Mouse (Mus musculus) limb, embryonic 11.5 days (tissue): Measurements from ENCODE around the gene Fgfr2. TPM values are rescaled to one million over a fixed set of nuclear protein-coding genes. Genes with fewer than 3 reads are reported as not detected.

Source experiments
- ATAC-seq: fragments of 200-750 bp; cut with Nextera tagmentation; 2 replicates; pipeline ENCODE4 v1.8.0; 2017; ENCODE audit warnings: low read depth; ENCODE audit not compliant: insufficient number of reproducible peaks, low FRiP score, low TSS enrichment
- DNase-seq: peaks from one replicate; pipeline ENCODE4 v3.0.0-alpha.2; 2015; ENCODE audit warnings: low spot score
- H3K27ac ChIP-seq: fragments of 300-500 bp; sonication (generic); replicated peaks from 2 replicates; pipeline ENCODE4 v1.5.1; 2014; ENCODE audit warnings: low read depth, mild to moderate bottlenecking, low read length
- H3K27me3 ChIP-seq: fragments of 300-500 bp; sonication (generic); 2 replicates; pipeline ENCODE4 v1.6.1; 2014; ENCODE audit warnings: mild to moderate bottlenecking, low read length, mixed read lengths; ENCODE audit not compliant: control insufficient read depth, insufficient read depth
- H3K36me3 ChIP-seq: fragments of 300-500 bp; sonication (generic); 2 replicates; pipeline ENCODE4 v1.6.1; 2014; ENCODE audit warnings: mild to moderate bottlenecking, low read length, moderate library complexity, mixed read lengths; ENCODE audit not compliant: control insufficient read depth, insufficient read depth
- H3K4me1 ChIP-seq: fragments of 300-500 bp; sonication (generic); 2 replicates; pipeline ENCODE4 v1.6.1; 2014; ENCODE audit warnings: low read length, mixed read lengths; ENCODE audit not compliant: control insufficient read depth, insufficient read depth
- H3K4me2 ChIP-seq: fragments of 300-500 bp; sonication (generic); 2 replicates; pipeline ENCODE4 v1.6.1; 2014; ENCODE audit warnings: low read depth, mild to moderate bottlenecking, moderate library complexity; ENCODE audit not compliant: severe bottlenecking
- H3K4me3 ChIP-seq: fragments of 300-500 bp; sonication (generic); 2 replicates; pipeline ENCODE4 v1.5.1; 2014; ENCODE audit warnings: low read depth, low read length
- H3K9ac ChIP-seq: fragments of 300-500 bp; sonication (generic); 2 replicates; pipeline ENCODE4 v1.6.1; 2014; ENCODE audit warnings: mild to moderate bottlenecking, low read length
- H3K9me3 ChIP-seq: fragments of 300-500 bp; sonication (generic); 2 replicates; pipeline ENCODE4 v1.6.1; 2016; ENCODE audit warnings: low read length; ENCODE audit not compliant: control insufficient read depth
- WGBS: fragments of 180-500 bp; shearing (Covaris S2); extraction: QIAGEN DNeasy Blood & Tissue Kit; methylation state at CpG from one replicate; pipeline ENCODE4 v1.1.7; 2014; 5-methylcytosine and 5-hydroxymethylcytosine counted together
- polyA plus RNA-seq: library from polyadenylated mRNA; unstranded; fragments of >200 nt; fragmentation: Nextera tagmentation; extraction: Ambion mirVana; gene quantifications from 2 replicates; pipeline ENCODE4 v1.2.1, GENCODE M21; 2014

Gene Fgfr2
- polyA plus RNA-seq, 1 experiment from 2014 or later, result 60.1 TPM

DNA sequence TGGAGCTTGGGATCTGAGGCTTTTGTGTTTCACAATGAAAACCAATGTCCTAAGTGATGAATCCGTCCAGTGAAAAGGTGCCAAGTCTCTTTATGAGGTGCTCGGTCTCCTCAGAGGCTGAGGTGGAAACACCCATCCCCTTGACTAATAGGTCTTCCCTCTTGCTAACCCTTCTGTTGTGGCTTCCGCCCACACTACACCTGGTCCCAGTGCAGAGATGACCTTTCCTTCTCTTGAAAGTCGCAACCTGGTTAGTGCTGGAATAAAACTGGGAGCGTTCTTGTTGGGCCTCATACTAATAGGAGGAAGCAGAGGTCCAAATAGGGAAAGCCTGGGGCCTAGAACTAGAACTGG is 2490.8 kb downstream of the Fgfr2 start:
- no peak overlapping the region for H3K4me3 ChIP-seq
- WGBS, result 93% methylated on average over 5 of the region's 5 CpGs
- H3K27ac ChIP-seq, result no peak overlapping the region
- H3K27me3 ChIP-seq, result no peaks in the 10 kb centered on the region
- H3K36me3 ChIP-seq, result no peaks in the 10 kb centered on the region
- no peak for DNase-seq
- no peaks in the 10 kb centered on the region for H3K9me3 ChIP-seq
- H3K4me1 ChIP-seq, result no peaks in the 10 kb centered on the region
- ATAC-seq, result no peak
- H3K9ac ChIP-seq, result no peak overlapping the region
- H3K4me2 ChIP-seq, result no peak overlapping the region

- Histone ChIP-seq H3K4me3 (no peak overlapping the region), H3K27ac (no peak overlapping the region), H3K9me3 (no peaks in the 10 kb centered on the region), H3K4me1 (no peaks in the 10 kb centered on the region), H3K9ac (no peak overlapping the region), H3K36me3 (no peaks in the 10 kb centered on the region), H3K4me2 (no peak overlapping the region), H3K27me3 (no peaks in the 10 kb centered on the region)
- WGBS, result 80% methylated on average over 22 of the region's 22 CpGs
- ATAC-seq (no peak), DNase-seq (no peak)
Observed at GRCm38 (mm10) chr7:130631553-130632378, 2491.4 kb downstream of the Fgfr2 start.

- H3K9me3 ChIP-seq, result no peaks in the 10 kb centered on the region
- H3K4me3 ChIP-seq, result no peak overlapping the region
- no peak overlapping the region for H3K27ac ChIP-seq
- H3K4me1 ChIP-seq, result no peaks in the 10 kb centered on the region
- H3K27me3 ChIP-seq, result no peaks in the 10 kb centered on the region
- 91% methylated on average over 3 of the region's 3 CpGs for WGBS
- no peaks in the 10 kb centered on the region for H3K36me3 ChIP-seq
- no peak overlapping the region for H3K4me2 ChIP-seq
- no peak for ATAC-seq
- no peak overlapping the region for H3K9ac ChIP-seq
- no peak for DNase-seq
Observed at GRCm38 (mm10) chr7:130630956-130631355, 2492.2 kb downstream of the Fgfr2 start.

DNA sequence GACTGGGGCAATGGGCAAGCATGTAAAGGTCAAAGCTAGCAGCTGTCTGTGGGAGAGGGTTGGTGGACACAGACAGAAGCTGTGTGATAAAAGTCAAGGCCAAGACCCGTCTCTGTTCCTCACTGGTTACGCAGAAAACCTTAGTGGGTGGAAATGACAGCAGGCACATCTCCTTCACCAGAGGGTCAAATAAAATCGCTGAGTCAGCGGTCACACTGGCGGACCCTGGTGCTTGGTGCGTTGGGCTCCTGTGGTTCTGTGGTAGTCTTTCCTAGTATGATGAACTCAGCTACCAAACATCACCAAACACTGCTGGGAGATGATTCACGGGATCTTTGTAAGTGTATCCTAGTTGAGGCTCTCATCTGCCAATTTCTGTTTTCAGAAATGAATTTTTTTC is 2493.2 kb downstream of the Fgfr2 start:
- no peak overlapping the region for H3K4me3 ChIP-seq
- ATAC-seq, result no peak
- H3K9me3 ChIP-seq, result no peaks in the 10 kb centered on the region
- no peak for DNase-seq
- 93% methylated on average over 7 of the region's 7 CpGs for WGBS
- no peaks in the 10 kb centered on the region for H3K36me3 ChIP-seq
- no peak overlapping the region for H3K27ac ChIP-seq
- no peaks in the 10 kb centered on the region for H3K27me3 ChIP-seq
- no peak overlapping the region for H3K4me2 ChIP-seq
- no peak overlapping the region for H3K9ac ChIP-seq
- H3K4me1 ChIP-seq, result no peaks in the 10 kb centered on the region

GRCm38 (mm10) chr7:130628601-130629000 is 2494.5 kb downstream of the Fgfr2 start:
- no peak for ATAC-seq
- no peak overlapping the region for H3K9ac ChIP-seq
- no peaks in the 10 kb centered on the region for H3K4me1 ChIP-seq
- no peaks in the 10 kb centered on the region for H3K9me3 ChIP-seq
- no peak overlapping the region for H3K4me2 ChIP-seq
- DNase-seq, result no peak
- no peaks in the 10 kb centered on the region for H3K36me3 ChIP-seq
- H3K4me3 ChIP-seq, result no peak overlapping the region
- WGBS, result 48% methylated on average over 1 of the region's 1 CpGs
- H3K27me3 ChIP-seq, result no peaks in the 10 kb centered on the region
- H3K27ac ChIP-seq, result no peak overlapping the region

DNA sequence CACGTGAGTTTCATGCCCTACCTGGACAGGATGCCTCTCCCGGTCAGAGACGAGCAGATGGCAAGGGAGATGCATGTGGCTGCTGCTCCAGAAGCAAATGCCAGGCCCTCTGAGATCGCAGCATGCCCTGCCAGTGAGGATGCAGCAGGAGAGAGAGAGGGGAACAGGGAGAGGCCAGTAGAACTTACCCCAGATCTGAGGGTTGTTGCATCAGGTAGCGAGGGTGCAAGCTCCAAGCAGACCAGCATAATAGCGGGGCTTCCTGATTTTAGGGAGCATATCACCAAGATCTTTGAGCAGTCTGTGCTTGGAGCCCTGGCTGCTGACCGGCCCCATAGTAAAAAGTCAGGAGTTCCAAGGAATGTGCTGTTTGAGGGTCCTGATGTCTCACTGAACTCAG is 2497.8 kb downstream of the Fgfr2 start:
- Histone ChIP-seq H3K4me2 (no peak overlapping the region), H3K4me1 (no peaks in the 10 kb centered on the region), H3K4me3 (no peak overlapping the region), H3K9ac (no peak overlapping the region), H3K27me3 (no peaks in the 10 kb centered on the region), H3K9me3 (no peaks in the 10 kb centered on the region), H3K36me3 (no peaks in the 10 kb centered on the region), H3K27ac (no peak overlapping the region)
- WGBS, result 80% methylated on average over 7 of the region's 7 CpGs
- no peak for DNase-seq
- no peak for ATAC-seq

DNA sequence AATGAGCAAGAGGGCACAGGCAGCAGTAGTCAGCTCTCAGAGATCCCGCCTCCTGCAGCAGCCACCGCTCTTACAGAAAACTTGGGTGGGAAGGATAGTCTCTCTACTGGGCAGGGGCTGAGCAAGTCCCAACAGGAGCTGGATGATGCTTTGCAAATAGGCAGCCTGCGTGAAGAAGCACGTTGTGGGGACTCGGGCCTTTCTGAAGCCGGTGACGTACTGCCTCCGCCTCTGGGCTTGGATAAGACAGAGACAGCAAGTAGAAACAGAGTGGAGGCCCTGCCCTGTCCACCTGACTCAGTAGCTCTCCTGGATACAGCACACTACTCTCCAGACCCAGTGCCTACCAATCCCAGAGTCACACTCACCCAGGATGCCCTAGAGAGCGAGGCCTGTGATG is 2498.9 kb downstream of the Fgfr2 start:
- no peaks in the 10 kb centered on the region for H3K9me3 ChIP-seq
- H3K4me2 ChIP-seq, result no peak overlapping the region
- ATAC-seq (no peak), DNase-seq (no peak)
- H3K9ac ChIP-seq, result no peak overlapping the region
- H3K36me3 ChIP-seq, result no peaks in the 10 kb centered on the region
- WGBS, result 83% methylated on average over 9 of the region's 9 CpGs
- H3K4me3 ChIP-seq, result no peak overlapping the region
- H3K27me3 ChIP-seq, result no peaks in the 10 kb centered on the region
- H3K4me1 ChIP-seq, result no peaks in the 10 kb centered on the region
- H3K27ac ChIP-seq, result no peak overlapping the region

GRCm38 (mm10) chr7:130622359-130622758 is 2500.8 kb downstream of the Fgfr2 start:
- no peak overlapping the region for H3K4me3 ChIP-seq
- no peaks in the 10 kb centered on the region for H3K27me3 ChIP-seq
- H3K9me3 ChIP-seq, result no peaks in the 10 kb centered on the region
- H3K36me3 ChIP-seq, result no peaks in the 10 kb centered on the region
- no peak overlapping the region for H3K9ac ChIP-seq
- no peak overlapping the region for H3K4me2 ChIP-seq
- 89% methylated on average over 4 of the region's 4 CpGs for WGBS
- DNase-seq, result no peak
- H3K27ac ChIP-seq, result no peak overlapping the region
- no peak for ATAC-seq
- no peaks in the 10 kb centered on the region for H3K4me1 ChIP-seq

DNA sequence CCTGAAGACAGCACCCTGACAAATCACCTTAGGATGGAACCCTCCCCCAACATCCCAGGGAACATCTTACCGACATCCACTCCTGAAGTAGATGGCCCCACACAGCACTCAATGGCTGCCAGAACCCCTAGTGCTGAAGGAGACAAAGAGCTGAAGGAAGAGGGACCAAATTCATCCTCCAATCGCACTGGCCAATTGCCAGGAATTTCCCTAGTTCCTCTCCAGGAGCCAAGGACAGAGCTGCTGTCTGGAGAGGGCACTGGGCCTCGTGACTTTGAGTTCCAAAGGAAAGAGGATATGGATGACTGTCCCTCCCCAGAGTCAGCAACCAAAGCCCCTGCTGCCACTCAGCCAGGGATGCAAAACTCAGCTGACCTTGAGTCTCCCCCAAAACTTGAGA is 2501.2 kb downstream of the Fgfr2 start:
- H3K4me1 ChIP-seq, result no peaks in the 10 kb centered on the region
- H3K27me3 ChIP-seq, result no peaks in the 10 kb centered on the region
- H3K9ac ChIP-seq, result no peak overlapping the region
- DNase-seq, result no peak
- no peaks in the 10 kb centered on the region for H3K9me3 ChIP-seq
- 56% methylated on average over 3 of the region's 3 CpGs for WGBS
- no peak for ATAC-seq
- H3K4me3 ChIP-seq, result no peak overlapping the region
- H3K27ac ChIP-seq, result no peak overlapping the region
- no peaks in the 10 kb centered on the region for H3K36me3 ChIP-seq
- H3K4me2 ChIP-seq, result no peak overlapping the region
